Mouse (Mus musculus) kidney, postnatal 10 days (tissue): ENCODE data around the gene Ruvbl2.

Experiments
- DNase-seq: peaks from one replicate; pipeline ENCODE4 v3.0.0; 2021; ENCODE audit warnings: mixed read lengths

Ruvbl2 gene

GRCm38 (mm10) chr7:45460860-45461314 lies 23.0 kb upstream of the Ruvbl2 start:
- DNase-seq = peak; percentile 84

GRCm38 (mm10) chr7:45460377-45460776 lies 22.5 kb upstream of the Ruvbl2 start:
- peak; percentile 58 for DNase-seq

- DNase-seq = peak; percentile 97
These were observed 21.8 kb upstream of the Ruvbl2 start, which contains the start of gene Ftl1 for GRCm38 (mm10) chr7:45459564-45460140. TSS of gene Ftl1 (minus strand) at chr7:45459884.

GRCm38 (mm10) chr7:45458748-45459563 lies 21.1 kb upstream of the Ruvbl2 start:
- DNase-seq = peak; percentile 91

- DNase-seq = peak; percentile 59
These were observed 19.5 kb upstream of the Ruvbl2 start for GRCm38 (mm10) chr7:45457204-45458060.

DNA sequence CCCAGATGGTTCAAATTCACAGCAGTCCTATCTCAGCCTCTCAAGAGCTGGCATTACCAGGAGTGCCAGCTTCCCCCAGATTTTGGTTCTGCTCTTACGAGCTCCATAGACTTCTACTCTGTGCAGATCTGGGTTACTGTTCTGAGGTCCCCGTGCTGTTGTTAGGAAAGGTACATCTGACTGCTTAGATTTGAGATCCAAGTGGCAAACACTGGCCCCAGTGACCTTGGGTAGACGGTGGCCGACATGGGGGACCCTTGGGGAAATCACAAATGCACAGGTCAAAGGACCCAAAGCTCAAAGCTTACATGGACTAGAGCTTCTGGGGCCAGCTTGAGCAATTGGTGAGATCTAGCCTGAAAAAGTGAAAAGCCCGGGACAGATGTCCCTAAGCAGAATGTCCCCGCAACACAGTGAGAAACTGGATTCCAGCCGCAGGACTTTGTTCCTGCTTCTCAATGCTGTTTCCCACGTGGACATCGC lies 18.9 kb upstream of the Ruvbl2 start:
- no peak for DNase-seq

DNA sequence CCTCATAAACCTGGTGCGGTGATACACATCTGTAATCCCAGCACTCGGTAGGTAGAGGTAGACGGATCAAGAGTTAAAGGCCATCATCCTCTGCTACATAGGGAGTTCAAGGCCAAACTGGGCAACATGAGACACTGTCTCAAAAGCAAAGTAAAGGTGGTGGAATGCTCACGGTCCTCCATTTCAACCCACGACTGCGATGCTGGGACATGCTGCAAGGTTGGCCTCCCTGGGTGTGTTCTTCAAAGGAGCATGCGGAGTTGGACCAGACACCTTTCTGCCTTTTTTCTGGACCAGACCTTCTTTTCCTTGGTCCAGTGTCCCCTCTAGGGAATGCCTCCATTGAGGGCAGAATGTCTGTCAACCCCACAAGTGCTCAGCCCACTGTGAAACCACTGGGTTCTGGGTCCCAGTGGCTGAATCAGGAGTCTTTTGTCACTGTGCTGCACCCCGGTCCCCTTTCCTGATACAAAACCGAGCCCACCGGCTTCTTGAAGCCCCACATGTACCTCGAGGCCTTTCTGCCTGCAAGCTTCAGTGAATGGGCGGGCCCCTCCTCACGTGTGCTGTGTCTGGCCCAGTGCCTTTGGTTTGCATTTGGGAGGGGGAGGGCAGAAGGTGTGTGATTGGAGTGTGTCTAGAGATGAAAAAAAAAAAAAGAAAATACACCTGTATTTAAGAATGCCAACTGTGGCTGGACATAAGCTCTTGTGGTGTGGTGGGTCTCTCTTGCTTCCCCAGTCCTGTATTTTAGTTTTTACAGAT lies 18.2 kb upstream of the Ruvbl2 start:
- DNase-seq = peak; percentile 45

GRCm38 (mm10) chr7:45454971-45455370 lies 17.1 kb upstream of the Ruvbl2 start:
- DNase-seq = no peak

DNA sequence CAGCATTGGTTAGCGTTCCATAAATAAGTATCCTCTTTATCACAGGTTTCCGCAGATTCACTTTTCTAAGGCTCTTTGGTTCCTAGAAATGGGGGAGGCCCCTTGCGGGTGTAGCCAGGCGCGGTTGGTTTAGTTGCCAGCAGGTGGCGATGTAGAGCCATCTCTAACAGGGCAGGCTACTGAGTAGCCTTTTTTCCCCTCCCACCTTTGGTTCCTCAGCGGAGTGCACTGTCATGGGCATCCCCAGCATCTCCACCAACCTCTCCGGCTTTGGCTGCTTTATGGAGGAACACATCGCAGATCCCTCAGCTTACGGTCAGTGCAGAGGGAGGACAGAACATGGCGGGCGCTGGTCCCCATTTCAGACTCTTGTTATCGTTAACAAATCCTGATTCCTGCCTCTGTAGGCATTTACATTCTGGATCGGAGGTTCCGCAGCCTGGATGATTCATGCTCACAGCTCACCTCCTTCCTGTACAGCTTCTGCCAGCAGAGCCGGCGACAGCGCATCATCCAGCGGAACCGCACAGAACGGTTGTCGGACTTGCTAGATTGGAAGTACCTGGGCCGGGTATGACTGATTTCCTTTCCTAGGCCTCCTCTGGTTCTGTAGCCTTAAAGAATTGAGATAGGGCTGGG lies 13.6 kb upstream of the Ruvbl2 start:
- DNase-seq = peak; percentile 91

GRCm38 (mm10) chr7:45449974-45450373 lies 12.1 kb upstream of the Ruvbl2 start:
- no peak for DNase-seq

DNA sequence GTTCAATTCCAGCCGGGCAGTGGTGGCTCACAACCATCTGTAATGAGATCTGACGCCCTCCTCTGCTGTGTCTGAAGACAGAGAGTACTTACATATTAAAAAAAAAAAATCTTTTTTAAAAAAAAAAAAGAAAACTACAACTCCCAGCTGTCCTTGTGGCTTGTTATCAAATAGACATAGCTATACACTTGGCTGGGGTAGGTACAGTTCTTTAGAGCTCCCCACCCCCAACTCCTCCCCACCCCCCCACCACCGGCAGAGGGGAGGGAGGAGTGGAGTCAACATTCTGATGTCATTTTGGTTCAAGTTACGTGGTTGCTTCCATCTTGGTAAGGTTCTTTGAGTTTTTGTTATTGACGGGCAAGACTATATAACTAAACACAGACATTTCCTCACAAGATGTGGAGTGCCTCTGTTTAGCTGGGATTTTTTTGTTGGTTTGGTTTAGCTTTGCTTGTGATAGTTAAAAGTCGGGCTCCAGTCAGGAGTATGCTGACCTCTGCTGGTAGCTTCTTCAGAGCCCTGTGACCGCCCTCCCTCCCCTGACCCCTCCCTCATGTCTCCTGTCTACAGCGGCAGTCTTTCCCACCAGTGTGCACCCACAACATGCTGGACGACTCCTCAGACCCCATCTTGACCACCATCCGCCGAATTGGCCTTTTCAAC lies 9.6 kb upstream of the Ruvbl2 start:
- peak; percentile 70 for DNase-seq

DNA sequence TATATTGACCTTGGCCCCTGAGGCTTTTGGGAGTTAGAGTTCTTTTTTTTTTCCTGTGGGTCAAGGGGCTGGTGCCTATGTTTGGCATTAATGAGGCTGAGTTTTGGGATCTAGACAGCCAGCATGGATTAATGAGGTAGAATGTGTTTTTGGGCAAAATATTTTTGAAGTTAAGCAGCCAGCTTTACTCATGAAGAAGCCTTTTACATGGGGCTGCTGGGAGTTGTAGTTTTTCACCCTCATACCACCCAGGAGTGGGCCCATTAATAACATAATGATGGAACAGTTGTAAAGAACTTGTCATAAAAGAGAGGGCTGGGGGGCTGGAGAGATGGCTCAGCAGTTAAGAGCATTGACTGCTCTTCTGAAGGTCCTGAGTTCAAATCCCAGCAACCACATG lies 8.7 kb upstream of the Ruvbl2 start:
- DNase-seq = no peak

GRCm38 (mm10) chr7:45443526-45444420 lies 5.9 kb upstream of the Ruvbl2 start:
- no peak for DNase-seq

DNA sequence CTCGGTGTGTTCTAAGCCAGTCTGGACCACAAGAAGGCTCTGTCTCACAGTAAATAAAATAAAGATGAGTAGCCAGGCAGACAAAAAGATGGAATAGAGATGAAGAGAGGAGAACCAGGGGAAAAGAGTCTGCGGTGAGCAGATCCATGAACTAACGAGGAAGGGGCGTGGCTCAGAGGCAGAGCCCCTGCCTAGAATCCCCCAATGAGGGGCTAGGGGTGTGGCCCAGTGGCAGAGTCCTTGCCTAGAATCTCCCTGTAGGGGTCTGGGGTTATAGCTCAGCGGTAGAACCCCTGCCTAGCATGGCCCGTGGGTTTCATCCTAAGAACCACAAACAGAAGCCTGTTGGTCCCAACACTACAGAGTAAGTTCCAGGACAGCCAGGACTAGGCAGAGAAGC lies 850 bp downstream of the Ruvbl2 start:
- DNase-seq = no peak

- no peak for DNase-seq
These were observed 1.5 kb downstream of the Ruvbl2 start for GRCm38 (mm10) chr7:45436444-45436843.

GRCm38 (mm10) chr7:45435038-45435437 lies 2.9 kb downstream of the Ruvbl2 start:
- DNase-seq = no peak

- DNase-seq = peak; percentile 100
These were observed 3.5 kb downstream of the Ruvbl2 start, which contains the start of gene Gys1 for GRCm38 (mm10) chr7:45434203-45435015. TSS of gene Gys1 (plus strand) at chr7:45434844.

GRCm38 (mm10) chr7:45433835-45434202 lies 4.1 kb downstream of the Ruvbl2 start:
- no peak for DNase-seq

DNA sequence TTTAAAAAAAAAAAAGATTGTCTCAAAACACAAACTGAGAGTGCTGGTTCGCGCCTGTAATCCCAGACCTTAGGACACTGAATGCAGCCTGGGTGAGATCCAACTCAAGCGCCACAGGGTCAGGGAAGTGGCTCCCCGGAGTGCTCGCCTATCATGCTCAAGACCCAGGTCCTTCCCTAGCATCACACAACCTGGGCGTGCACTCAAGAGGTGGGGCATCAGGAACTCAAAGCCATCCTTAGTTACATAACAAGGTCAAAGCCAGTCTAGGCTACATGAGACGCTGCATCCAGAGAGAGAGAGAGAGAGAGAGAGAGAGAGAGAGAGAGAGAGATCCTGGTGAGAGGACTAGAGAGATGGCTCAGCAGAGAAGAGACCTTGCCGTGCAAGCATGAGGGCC lies 11.3 kb downstream of the Ruvbl2 start:
- no peak for DNase-seq
